Mouse (Mus musculus): ENCODE measurements around the gene Dnajc25. TPM values are rescaled to one million over a fixed set of nuclear protein-coding genes. Genes with fewer than 3 reads are reported as not detected.

Dnajc25 gene
- polyA plus RNA-seq, 1 experiment from 2014 or later, result 6.3 TPM

DNA sequence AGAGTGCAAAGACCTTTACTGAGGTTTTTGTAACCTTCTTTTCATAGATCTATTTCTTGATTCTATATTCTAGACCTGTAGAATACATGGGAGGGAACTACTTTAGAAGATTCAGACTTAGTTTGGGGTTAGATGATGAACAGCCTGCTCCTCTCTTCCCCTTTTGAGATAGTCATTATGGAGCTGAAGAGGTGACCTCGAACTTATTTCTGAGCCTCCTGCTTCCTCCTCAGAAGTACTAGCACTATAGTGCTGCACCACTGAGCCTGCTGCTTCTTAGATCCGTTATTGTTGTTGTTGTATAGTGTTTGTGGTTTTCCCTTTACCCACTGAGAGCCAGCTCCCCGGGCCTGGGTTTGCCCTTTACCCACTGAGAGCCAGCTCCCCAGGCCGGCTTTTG is 14.8 kb downstream of the Dnajc25 start:
- WGBS, result 78% methylated on average over 4 of the region's 4 CpGs
- no peaks in the 10 kb centered on the region for H3K27me3 ChIP-seq (ENCODE audit: control insufficient read depth, insufficient read depth, low read length)
- DNase-seq (no peak), ATAC-seq (ENCODE audit: low FRiP score, low TSS enrichment) (no peak)
- peaks cover 5% of the 10 kb centered on the region for H3K4me1 ChIP-seq (ENCODE audit: control insufficient read depth, insufficient read depth, low read length)
- no peaks in the 10 kb centered on the region for H3K9me3 ChIP-seq (ENCODE audit: control insufficient read depth, low read length)
- H3K36me3 ChIP-seq (ENCODE audit: control insufficient read depth, insufficient read depth, low read length), result no peaks in the 10 kb centered on the region
- no peak overlapping the region for H3K4me2 ChIP-seq (ENCODE audit: low read length)
- H3K4me3 ChIP-seq (replicated peaks; ENCODE audit: low read depth, low read length), result no peak overlapping the region
- no peak overlapping the region for H3K27ac ChIP-seq (replicated peaks; ENCODE audit: low read depth, low read length)
- H3K9ac ChIP-seq (replicated peaks; ENCODE audit: low read length), result no peak overlapping the region

DNA sequence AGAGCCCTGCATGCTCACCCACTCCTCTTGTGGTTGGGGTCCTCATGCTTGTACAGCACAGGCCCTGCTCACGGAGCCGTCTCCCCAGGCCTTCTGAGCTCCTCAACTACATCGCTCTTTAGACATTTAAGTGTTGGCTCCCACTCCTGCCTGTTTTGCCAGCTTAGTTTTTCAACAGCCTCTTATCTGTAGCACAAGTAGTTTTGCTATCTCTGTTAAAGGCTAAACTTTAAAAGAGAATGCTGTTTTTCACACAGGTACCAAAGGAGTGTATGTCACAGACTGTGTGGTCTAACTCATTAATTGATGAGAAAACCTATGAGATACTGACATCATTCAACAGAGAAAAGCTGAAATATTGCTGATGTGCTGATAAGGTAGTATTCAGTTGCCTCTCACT is 16.6 kb downstream of the Dnajc25 start:
- Histone ChIP-seq H3K36me3 (ENCODE audit: control insufficient read depth, insufficient read depth, low read length) (no peaks in the 10 kb centered on the region), H3K4me2 (ENCODE audit: low read length) (no peak overlapping the region), H3K4me3 (replicated peaks; ENCODE audit: low read depth, low read length) (no peak overlapping the region), H3K27me3 (ENCODE audit: control insufficient read depth, insufficient read depth, low read length) (no peaks in the 10 kb centered on the region), H3K4me1 (ENCODE audit: control insufficient read depth, insufficient read depth, low read length) (no peaks in the 10 kb centered on the region), H3K27ac (replicated peaks; ENCODE audit: low read depth, low read length) (no peak overlapping the region), H3K9me3 (ENCODE audit: control insufficient read depth, low read length) (no peaks in the 10 kb centered on the region), H3K9ac (replicated peaks; ENCODE audit: low read length) (no peak overlapping the region)
- ATAC-seq (ENCODE audit: low FRiP score, low TSS enrichment) (no peak), DNase-seq (no peak)
- whole genome bisulfite sequencing, result 88% methylated on average over 3 of the region's 3 CpGs

DNA sequence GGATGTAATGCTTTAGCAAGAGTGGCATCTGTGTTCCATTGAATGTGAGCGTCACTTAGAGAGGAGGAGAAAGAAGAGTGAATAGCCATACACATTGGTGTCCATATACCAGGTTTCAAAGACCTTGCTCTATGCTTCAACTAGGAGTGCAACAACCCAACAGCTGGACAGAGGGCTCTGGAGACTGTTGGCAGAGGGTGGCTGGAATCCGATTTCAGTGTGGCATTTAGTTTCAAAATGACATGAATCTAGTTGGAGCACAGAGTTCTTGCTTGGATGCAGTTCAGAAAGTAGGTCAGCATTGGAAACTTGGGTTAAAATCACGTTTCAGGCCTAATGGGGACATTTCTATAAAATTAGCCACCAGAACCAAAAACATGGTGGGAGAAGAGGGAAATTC is 20.3 kb downstream of the Dnajc25 start:
- Histone ChIP-seq H3K4me2 (ENCODE audit: low read length) (no peak overlapping the region), H3K27ac (replicated peaks; ENCODE audit: low read depth, low read length) (no peak overlapping the region), H3K27me3 (ENCODE audit: control insufficient read depth, insufficient read depth, low read length) (no peaks in the 10 kb centered on the region), H3K9me3 (ENCODE audit: control insufficient read depth, low read length) (no peaks in the 10 kb centered on the region), H3K4me1 (ENCODE audit: control insufficient read depth, insufficient read depth, low read length) (no peaks in the 10 kb centered on the region), H3K9ac (replicated peaks; ENCODE audit: low read length) (no peak overlapping the region), H3K4me3 (replicated peaks; ENCODE audit: low read depth, low read length) (no peak overlapping the region), H3K36me3 (ENCODE audit: control insufficient read depth, insufficient read depth, low read length) (peaks cover 11% of the 10 kb centered on the region)
- ATAC-seq (ENCODE audit: low FRiP score, low TSS enrichment), result no peak
- DNase-seq, result no peak
- WGBS, result 91% methylated on average over 3 of the region's 3 CpGs

DNA sequence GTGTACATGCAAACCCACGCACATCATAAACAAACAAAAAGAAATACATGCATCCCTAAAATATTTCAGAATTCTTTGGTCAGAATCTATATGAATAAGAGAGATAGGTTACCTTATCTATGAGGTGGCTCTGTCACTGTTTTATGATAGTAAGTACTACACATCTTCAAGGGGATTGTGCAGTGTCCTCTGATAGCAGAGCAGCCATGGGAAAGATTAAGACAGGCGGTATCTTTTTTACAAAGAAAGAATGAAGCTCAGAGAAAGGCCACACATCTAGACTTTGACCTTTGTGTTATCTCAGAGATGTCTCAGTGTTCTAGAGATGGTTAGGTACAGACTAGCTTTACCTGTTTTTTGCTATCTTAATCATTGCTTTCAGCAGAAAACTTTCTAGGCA is 22.1 kb downstream of the Dnajc25 start:
- H3K4me3 ChIP-seq (replicated peaks; ENCODE audit: low read depth, low read length), result no peak overlapping the region
- no peaks in the 10 kb centered on the region for H3K27me3 ChIP-seq (ENCODE audit: control insufficient read depth, insufficient read depth, low read length)
- no peaks in the 10 kb centered on the region for H3K9me3 ChIP-seq (ENCODE audit: control insufficient read depth, low read length)
- ATAC-seq (ENCODE audit: low FRiP score, low TSS enrichment) (no peak), DNase-seq (no peak)
- no peak overlapping the region for H3K4me2 ChIP-seq (ENCODE audit: low read length)
- no peaks in the 10 kb centered on the region for H3K4me1 ChIP-seq (ENCODE audit: control insufficient read depth, insufficient read depth, low read length)
- no peak overlapping the region for H3K27ac ChIP-seq (replicated peaks; ENCODE audit: low read depth, low read length)
- peaks cover 25% of the 10 kb centered on the region for H3K36me3 ChIP-seq (ENCODE audit: control insufficient read depth, insufficient read depth, low read length)
- H3K9ac ChIP-seq (replicated peaks; ENCODE audit: low read length), result no peak overlapping the region
- WGBS, result 87% methylated on average over 2 of the region's 2 CpGs

DNA sequence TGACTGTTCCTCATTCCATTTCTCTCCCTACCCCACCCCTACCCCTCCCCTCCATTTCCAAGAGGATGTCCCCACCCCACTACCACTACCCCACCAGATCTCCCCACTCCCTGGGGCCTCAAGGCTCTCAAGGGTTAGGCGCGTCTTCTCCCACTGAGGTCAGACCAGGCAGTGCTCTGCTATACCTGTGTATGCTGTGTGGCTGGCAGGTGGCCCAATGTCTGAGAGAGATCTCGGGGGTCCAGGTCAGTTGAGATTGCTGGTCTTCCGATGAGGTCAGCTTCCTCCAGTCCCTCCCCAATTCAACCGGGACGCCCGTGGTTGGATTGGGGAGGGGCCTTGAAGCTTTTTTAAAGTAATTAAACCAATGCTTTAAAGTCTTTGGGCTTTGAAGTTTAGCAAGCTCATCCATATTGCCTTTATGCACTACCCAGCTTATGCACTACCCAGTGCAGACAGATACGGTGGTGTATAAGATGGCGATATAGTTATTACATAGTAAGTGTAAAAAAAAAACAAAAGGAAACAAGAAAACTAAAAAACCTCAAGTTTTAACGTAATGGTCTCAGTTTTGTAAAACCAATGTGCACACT is 39.6 kb downstream of the Dnajc25 start:
- ATAC-seq (ENCODE audit: low FRiP score, low TSS enrichment) (peak; percentile 28; the same call in 1 of the 2 replicates), DNase-seq (no peak)
- peak overlapping the region; percentile 80 for H3K4me3 ChIP-seq (replicated peaks; ENCODE audit: low read depth, low read length)
- H3K4me2 ChIP-seq (ENCODE audit: low read length), result peak overlapping the region; percentile 60
- peak overlapping the region; percentile 96 for H3K9ac ChIP-seq (replicated peaks; ENCODE audit: low read length)
- H3K27ac ChIP-seq (replicated peaks; ENCODE audit: low read depth, low read length), result peak overlapping the region; percentile 96; the same call in 1 of the 2 replicates
- WGBS, result 79% methylated on average over 10 of the region's 10 CpGs
- 0 out of 2 replicates have a peak, but pooled peaks cover 1% of the 10 kb centered on the region for H3K36me3 ChIP-seq (ENCODE audit: control insufficient read depth, insufficient read depth, low read length)
- H3K9me3 ChIP-seq (ENCODE audit: control insufficient read depth, low read length), result no peaks in the 10 kb centered on the region
- 0 out of 2 replicates have a peak, but pooled peaks cover 3% of the 10 kb centered on the region for H3K4me1 ChIP-seq (ENCODE audit: control insufficient read depth, insufficient read depth, low read length)
- H3K27me3 ChIP-seq (ENCODE audit: control insufficient read depth, insufficient read depth, low read length), result no peaks in the 10 kb centered on the region

DNA sequence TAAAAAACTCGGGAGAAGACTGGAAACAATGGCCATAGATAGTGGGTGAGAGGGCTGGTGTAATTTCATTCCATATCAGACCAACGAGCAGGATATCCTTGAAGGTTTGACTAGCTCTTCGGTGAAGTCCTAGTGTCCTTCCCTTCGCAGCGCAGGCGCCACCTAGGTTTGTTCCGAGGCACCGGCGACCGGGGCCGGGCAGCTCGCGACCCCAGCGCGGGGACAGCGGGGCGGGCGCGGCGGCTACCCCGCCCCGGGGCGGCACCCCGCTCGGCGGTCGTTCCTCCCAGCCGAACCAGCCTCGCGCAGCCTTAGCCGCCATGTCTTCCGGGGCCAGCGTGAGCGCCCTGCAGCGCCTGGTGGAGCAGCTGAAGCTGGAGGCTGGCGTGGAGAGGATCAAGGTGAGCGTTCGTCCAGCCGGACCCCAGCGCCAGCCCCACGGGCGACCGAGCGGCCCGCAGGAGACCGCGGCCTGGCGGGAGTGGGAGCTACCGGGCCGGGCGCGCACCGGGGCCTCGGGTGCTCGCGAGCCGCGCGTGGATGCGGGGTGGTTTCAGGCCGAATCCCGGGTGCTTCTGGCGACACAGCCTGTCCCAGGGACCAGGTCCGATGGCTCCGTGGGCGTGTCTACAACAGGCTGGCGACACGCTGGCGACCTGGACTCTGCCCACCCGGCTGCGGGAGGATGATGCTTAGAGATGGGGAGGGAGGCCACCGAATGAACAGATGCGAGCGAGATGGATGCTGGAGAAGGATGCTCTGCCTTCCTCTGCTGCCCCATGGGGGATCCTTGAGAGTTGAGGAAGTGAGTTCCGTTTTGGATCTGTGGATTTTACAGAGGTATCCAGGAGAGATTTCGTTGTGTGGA is 40.3 kb downstream of the Dnajc25 start, which contains the start of gene Gng10:
Gene Gng10, plus strand, starts transcription at position 171 of the 868 bp plus-strand sequence.
- Histone ChIP-seq H3K27ac (replicated peaks; ENCODE audit: low read depth, low read length) (peak within 1 kb of the TSS; percentile 96), H3K9me3 (ENCODE audit: control insufficient read depth, low read length) (no peaks in the 10 kb centered on the region), H3K9ac (replicated peaks; ENCODE audit: low read length) (peak within 1 kb of the TSS; percentile 96), H3K4me3 (replicated peaks; ENCODE audit: low read depth, low read length) (peak within 1 kb of the TSS; percentile 80), H3K4me2 (ENCODE audit: low read length) (peak within 1 kb of the TSS; percentile 60), H3K27me3 (ENCODE audit: control insufficient read depth, insufficient read depth, low read length) (no peaks in the 10 kb centered on the region), H3K36me3 (ENCODE audit: control insufficient read depth, insufficient read depth, low read length) (peaks cover 8% of the 10 kb centered on the region), H3K4me1 (ENCODE audit: control insufficient read depth, insufficient read depth, low read length) (0 out of 2 replicates have a peak, but pooled peaks cover 3% of the 10 kb centered on the region)
- peak; percentile 79 for DNase-seq
- peak; percentile 87 for ATAC-seq (ENCODE audit: low FRiP score, low TSS enrichment)
- WGBS, result 7% methylated on average over 76 of the region's 76 CpGs

DNA sequence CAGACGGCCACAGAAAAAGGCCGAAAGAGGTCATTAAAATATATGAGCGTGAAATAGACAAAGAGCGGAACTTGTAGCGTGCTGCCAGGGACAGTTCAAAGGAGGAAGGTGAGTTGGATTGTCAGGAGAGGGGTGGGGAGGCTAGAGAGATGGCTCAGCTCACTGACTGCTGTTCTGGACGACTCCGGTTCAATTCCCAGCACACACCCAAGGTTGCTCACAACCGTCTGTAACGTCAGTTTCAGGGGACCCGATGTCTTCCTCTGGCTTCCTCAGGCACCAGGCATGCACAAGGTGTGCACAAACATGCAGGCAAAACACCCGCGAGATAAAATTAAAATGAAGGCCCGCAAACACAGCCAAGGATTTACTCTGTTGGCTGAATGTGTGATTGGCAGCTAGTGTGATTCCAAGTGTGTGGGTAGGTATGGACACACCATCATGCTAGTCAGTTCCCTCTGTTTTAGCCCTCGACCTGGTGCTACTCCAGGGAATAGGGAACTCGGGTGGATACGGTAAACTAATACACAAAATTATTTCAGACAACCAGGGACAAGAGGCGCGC is 41.0 kb downstream of the Dnajc25 start:
- Histone ChIP-seq H3K9ac (replicated peaks; ENCODE audit: low read length) (peak overlapping the region; percentile 96), H3K36me3 (ENCODE audit: control insufficient read depth, insufficient read depth, low read length) (peaks cover 11% of the 10 kb centered on the region), H3K4me2 (ENCODE audit: low read length) (peak overlapping the region; percentile 60), H3K9me3 (ENCODE audit: control insufficient read depth, low read length) (no peaks in the 10 kb centered on the region), H3K27me3 (ENCODE audit: control insufficient read depth, insufficient read depth, low read length) (no peaks in the 10 kb centered on the region), H3K4me3 (replicated peaks; ENCODE audit: low read depth, low read length) (peak overlapping the region; percentile 80), H3K27ac (replicated peaks; ENCODE audit: low read depth, low read length) (peak overlapping the region; percentile 96), H3K4me1 (ENCODE audit: control insufficient read depth, insufficient read depth, low read length) (0 out of 2 replicates have a peak, but pooled peaks cover 3% of the 10 kb centered on the region)
- 55% methylated on average over 18 of the region's 18 CpGs for WGBS
- peak; percentile 41 for ATAC-seq (ENCODE audit: low FRiP score, low TSS enrichment)
- no peak for DNase-seq

DNA sequence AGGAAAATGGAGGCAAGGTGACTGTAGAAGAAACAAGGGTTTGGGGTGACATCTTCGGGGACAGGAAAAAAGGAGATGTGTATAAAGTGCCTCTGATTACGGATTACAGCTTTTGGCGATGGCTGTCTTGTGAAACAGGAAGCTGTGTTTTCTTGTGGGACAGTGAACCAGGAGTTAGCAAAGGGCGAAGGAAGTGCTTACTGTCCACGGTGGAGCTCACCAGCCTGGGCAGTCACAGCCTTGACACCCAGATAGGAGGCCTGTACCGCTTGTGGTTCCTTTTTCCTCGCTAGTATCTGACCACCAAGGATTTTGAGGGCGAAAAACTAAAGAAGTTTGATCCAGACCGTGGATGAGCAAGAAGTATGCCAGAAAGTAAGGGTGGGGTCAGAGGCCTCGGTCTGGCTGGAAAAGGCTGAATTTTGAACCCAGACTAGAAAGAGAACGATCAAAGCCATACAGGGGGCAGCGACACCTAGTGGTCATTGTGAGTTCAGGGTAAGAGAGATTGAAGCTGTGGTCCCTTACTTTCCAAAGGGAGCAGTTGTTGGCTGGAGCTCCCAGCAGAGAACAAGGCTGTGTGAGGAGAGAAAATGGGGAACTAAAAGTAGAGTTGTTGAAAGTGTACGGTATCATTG is 41.7 kb downstream of the Dnajc25 start:
- Histone ChIP-seq H3K4me2 (ENCODE audit: low read length) (peak overlapping the region; percentile 60), H3K36me3 (ENCODE audit: control insufficient read depth, insufficient read depth, low read length) (peaks cover 11% of the 10 kb centered on the region), H3K27ac (replicated peaks; ENCODE audit: low read depth, low read length) (no peak overlapping the region), H3K4me1 (ENCODE audit: control insufficient read depth, insufficient read depth, low read length) (0 out of 2 replicates have a peak, but pooled peaks cover 3% of the 10 kb centered on the region), H3K4me3 (replicated peaks; ENCODE audit: low read depth, low read length) (0 out of 2 replicates have a peak overlapping the region, but pooled peaks have one; percentile 5), H3K9ac (replicated peaks; ENCODE audit: low read length) (no peak overlapping the region), H3K27me3 (ENCODE audit: control insufficient read depth, insufficient read depth, low read length) (no peaks in the 10 kb centered on the region), H3K9me3 (ENCODE audit: control insufficient read depth, low read length) (no peaks in the 10 kb centered on the region)
- peak; percentile 84 for DNase-seq
- no peak for ATAC-seq (ENCODE audit: low FRiP score, low TSS enrichment)
- 53% methylated on average over 13 of the region's 13 CpGs for WGBS
